Mouse (Mus musculus): Measurements from ENCODE around the gene Ecel1. TPM values are rescaled to one million over a fixed set of nuclear protein-coding genes. Genes with fewer than 3 reads are reported as not detected.

Ecel1 gene
- polyA plus RNA-seq, 1 experiment from 2014 or later = 40.5 TPM

Other genes with a start within 250 kb of the Ecel1 start
- not detected in 2 replicates for gene Alppl2, start 66.6 kb downstream of the Ecel1 start, polyA plus RNA-seq (2015; fragmentation: Nextera tagmentation; extraction: Ambion mirVana)
- gene Alpi, start 54.9 kb downstream of the Ecel1 start, polyA plus RNA-seq (2015; fragmentation: Nextera tagmentation; extraction: Ambion mirVana) = 0.09 TPM in 1 of 2 replicates, not detected in the other
- gene Akp3, start 31.5 kb downstream of the Ecel1 start, polyA plus RNA-seq (2015; fragmentation: Nextera tagmentation; extraction: Ambion mirVana) = not detected in 2 replicates
- gene Prss56, start 26.8 kb upstream of the Ecel1 start, polyA plus RNA-seq (2015; fragmentation: Nextera tagmentation; extraction: Ambion mirVana) = 3.0 and 3.3 TPM in 2 replicates
- gene Chrnd, start 34.1 kb upstream of the Ecel1 start, polyA plus RNA-seq (2015; fragmentation: Nextera tagmentation; extraction: Ambion mirVana) = not detected in 2 replicates
- 0.06 TPM in 1 of 2 replicates, not detected in the other for gene Chrng, start 48.1 kb upstream of the Ecel1 start, polyA plus RNA-seq (2015; fragmentation: Nextera tagmentation; extraction: Ambion mirVana)
- 91.4 TPM in 2 replicates for gene Eif4e2, start 57.4 kb upstream of the Ecel1 start, polyA plus RNA-seq (2015; fragmentation: Nextera tagmentation; extraction: Ambion mirVana)
- gene Efhd1, start 107.8 kb upstream of the Ecel1 start, polyA plus RNA-seq (2015; fragmentation: Nextera tagmentation; extraction: Ambion mirVana) = 1.9 and 2.2 TPM in 2 replicates
- 62.1 and 70.2 TPM in 2 replicates for gene Gigyf2, start 170.5 kb upstream of the Ecel1 start, polyA plus RNA-seq (2015; fragmentation: Nextera tagmentation; extraction: Ambion mirVana)
- 16.0 and 17.9 TPM in 2 replicates for gene Kcnj13, start 238.2 kb upstream of the Ecel1 start, polyA plus RNA-seq (2015; fragmentation: Nextera tagmentation; extraction: Ambion mirVana)